In the genomic region with DNA sequence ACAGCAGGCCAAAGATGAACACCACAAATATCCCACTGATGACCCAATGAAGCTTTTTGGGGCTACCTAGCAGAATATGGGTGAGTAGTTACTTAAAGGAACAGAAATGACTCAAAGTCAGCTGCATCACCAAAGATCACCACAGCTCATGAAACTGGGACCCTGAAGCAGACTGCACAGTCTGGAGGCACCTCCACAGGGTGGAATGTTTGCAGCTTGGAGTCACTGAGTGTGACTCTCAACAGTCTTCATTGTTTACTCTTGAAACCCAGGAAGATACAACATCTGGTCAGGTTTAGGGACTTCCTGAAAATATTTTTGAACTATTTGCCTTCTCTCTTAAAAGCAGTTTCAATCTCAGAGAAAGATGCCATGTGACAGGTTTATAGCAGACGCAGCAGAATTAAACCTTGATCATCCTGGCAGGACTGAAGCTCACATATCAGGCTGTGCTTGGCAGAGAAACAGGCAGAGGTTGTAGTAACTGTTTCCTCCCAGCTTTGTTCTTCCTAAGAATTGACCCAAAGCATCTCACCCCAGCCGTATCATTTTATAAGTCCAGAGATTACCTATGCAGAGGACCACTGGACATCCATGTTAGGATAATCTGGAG, we compare ENCODE assay signal across 26 mouse cellular contexts.
"Had no signal": no experiment of that assay in that cellular context is flagged by ENCODE, and none has a peak within 500 bp of the region (broad histone marks: within the 10 kb centered on the region; RNA-seq: fewer than 3 reads in every experiment).

No protein-coding gene starts in this region.

- H3K9me3 ChIP-seq: heart, embryonic 10.5 days; heart, embryonic 12.5 days; hindbrain, embryonic 10.5 days; hindbrain, embryonic 12.5 days; intestine, embryonic 15.5 days; limb, embryonic 10.5 days; limb, embryonic 12.5 days; liver, embryonic 13.5 days; liver, embryonic 15.5 days had no signal

- H3K27me3 ChIP-seq: heart, embryonic 12.5 days; hindbrain, embryonic 12.5 days; intestine, embryonic 15.5 days; limb, embryonic 12.5 days; liver, embryonic 13.5 days; liver, embryonic 15.5 days had no signal

- H3K9ac ChIP-seq: heart, embryonic 12.5 days; hindbrain, embryonic 12.5 days; hindbrain, embryonic 14.5 days; intestine, embryonic 15.5 days; limb, embryonic 12.5 days; liver, embryonic 13.5 days; liver, embryonic 15.5 days had no signal

- H3K27ac ChIP-seq: gastrocnemius, adult 2 months; heart, embryonic 10.5 days; hindbrain, embryonic 10.5 days; hindbrain, embryonic 12.5 days; hindbrain, embryonic 14.5 days; intestine, embryonic 15.5 days; layer of hippocampus, adult 2 months; left cerebral cortex, adult 2 months; limb, embryonic 10.5 days; limb, embryonic 12.5 days; liver, embryonic 13.5 days; liver, embryonic 15.5 days had no signal

- H3K4me1 ChIP-seq: heart, embryonic 10.5 days; heart, embryonic 12.5 days; hindbrain, embryonic 10.5 days; hindbrain, embryonic 12.5 days; intestine, embryonic 15.5 days; limb, embryonic 10.5 days; limb, embryonic 12.5 days; liver, embryonic 13.5 days; liver, embryonic 15.5 days had no signal

- H3K4me2 ChIP-seq: heart, embryonic 12.5 days; hindbrain, embryonic 12.5 days; hindbrain, embryonic 14.5 days; intestine, embryonic 15.5 days; limb, embryonic 12.5 days; liver, embryonic 11.5 days; liver, embryonic 13.5 days; liver, embryonic 15.5 days had no signal

- H3K36me3 ChIP-seq: heart, embryonic 10.5 days; heart, embryonic 12.5 days; hindbrain, embryonic 10.5 days; hindbrain, embryonic 12.5 days; intestine, embryonic 15.5 days; limb, embryonic 10.5 days; limb, embryonic 12.5 days; liver, embryonic 13.5 days; liver, embryonic 15.5 days had no signal

- H3K4me3 ChIP-seq: gastrocnemius, adult 2 months; heart, embryonic 10.5 days; heart, embryonic 12.5 days; hindbrain, embryonic 10.5 days; hindbrain, embryonic 12.5 days; intestine, embryonic 15.5 days; layer of hippocampus, adult 2 months; left cerebral cortex, adult 2 months; limb, embryonic 10.5 days; limb, embryonic 12.5 days; liver, embryonic 13.5 days; liver, embryonic 15.5 days had no signal

- DNase-seq: gastrocnemius, adult 2 months; gastrocnemius, postnatal 10 days; gastrocnemius, postnatal 25 days; heart, adult 18-20 months; heart, postnatal 10 days; heart, postnatal 4 days; kidney, adult 8-10 months; kidney, postnatal 10 days; kidney, postnatal 4 days; liver; liver, embryonic 13.5 days had no signal

- ATAC-seq: hindbrain, embryonic 16.5 days; inflammation-experienced regulatory T-cells, adult 6 months; intestine, embryonic 15.5 days; intestine, postnatal 0 days had no signal
